Mouse (Mus musculus) adrenal gland, postnatal 36 days (tissue): ENCODE data around the gene Cntn5. TPM values are rescaled to one million over a fixed set of nuclear protein-coding genes. Genes with fewer than 3 reads are reported as not detected.

Experiments used
- DNase-seq, 2 experiments: peaks; one replicate each; pipeline ENCODE4 v3.0.0; 2021; ENCODE audit warnings: mixed read lengths in 1 of 2
- total RNA-seq, 2 experiments: library from RNA; stranded (reverse); gene quantifications; 2 replicates each; pipeline ENCODE4 v1.2.3; 2021

Gene Cntn5
- total RNA-seq, 2 experiments from 2014 or later, result not detected

DNA sequence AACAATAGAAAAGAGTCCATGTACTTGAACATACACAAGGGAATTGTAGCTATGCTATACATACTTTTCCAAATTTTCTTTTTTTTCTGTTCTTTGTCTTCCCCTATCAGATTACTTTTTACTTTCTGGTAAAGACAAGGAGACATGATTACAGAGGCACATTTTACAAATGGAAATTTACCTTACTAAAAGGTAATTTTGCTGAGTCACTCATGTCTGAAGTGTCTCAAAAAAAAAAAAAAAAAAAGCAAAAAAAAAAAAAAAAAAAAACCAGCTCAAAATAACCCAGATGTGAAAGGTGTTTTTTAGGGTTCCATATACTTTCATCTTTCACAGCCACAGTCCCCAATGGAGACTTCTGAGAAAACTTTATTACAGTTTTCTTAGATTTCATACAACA lies 492.5 kb downstream of the Cntn5 start:
- no peak for DNase-seq

DNA sequence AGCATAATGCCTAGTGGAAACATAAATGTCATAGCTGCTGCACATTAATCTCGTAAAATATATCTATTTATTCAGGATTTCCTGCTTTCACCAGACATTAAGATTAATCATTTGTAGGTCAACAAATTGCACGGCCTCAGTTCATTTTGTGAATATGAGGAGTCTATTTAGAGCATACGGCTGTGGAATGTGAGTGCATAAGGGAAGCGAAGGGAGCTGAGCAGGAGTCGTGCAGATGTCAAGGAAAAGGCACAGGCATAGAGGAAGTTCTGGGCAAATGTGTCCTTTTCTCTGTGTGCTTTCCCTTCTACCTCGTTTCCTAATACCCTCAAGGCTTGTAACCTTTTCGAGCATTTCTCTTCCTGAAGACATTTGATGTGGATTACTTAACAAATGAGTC lies 504.5 kb downstream of the Cntn5 start:
- DNase-seq, result no peak

DNA sequence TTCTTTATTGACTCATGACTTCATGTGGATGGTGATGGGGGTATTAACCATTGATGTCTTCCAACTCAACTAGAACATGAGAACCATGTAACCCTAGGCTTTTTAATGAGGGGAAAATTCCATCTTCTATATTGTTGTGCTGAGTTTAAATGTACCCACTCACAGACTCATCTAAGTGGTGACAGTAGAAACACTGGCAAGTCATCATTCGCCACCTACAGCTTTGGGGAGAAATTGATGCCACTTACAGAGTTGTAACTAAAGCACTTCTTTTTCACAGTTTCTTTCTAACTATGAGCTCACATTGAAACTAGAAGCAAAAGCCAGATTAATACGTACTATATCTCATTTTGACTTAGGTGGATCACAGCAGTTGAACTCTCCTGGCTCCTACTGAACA lies 514.7 kb downstream of the Cntn5 start:
- DNase-seq, result no peak

GRCm38 (mm10) chr9:10384455-10384854 lies 520.1 kb downstream of the Cntn5 start:
- DNase-seq, result no peak

- no peak for DNase-seq
These were observed 521.4 kb downstream of the Cntn5 start for GRCm38 (mm10) chr9:10383140-10383539.

GRCm38 (mm10) chr9:10381701-10382100 lies 522.9 kb downstream of the Cntn5 start:
- DNase-seq, result no peak

- no peak for DNase-seq
These were observed 528.3 kb downstream of the Cntn5 start for GRCm38 (mm10) chr9:10376261-10376660.

GRCm38 (mm10) chr9:10368971-10369370 lies 535.6 kb downstream of the Cntn5 start:
- DNase-seq, result no peak

GRCm38 (mm10) chr9:10368410-10368809 lies 536.2 kb downstream of the Cntn5 start:
- DNase-seq, result no peak

GRCm38 (mm10) chr9:10366246-10366955 lies 538.2 kb downstream of the Cntn5 start:
- DNase-seq, result no peak

GRCm38 (mm10) chr9:10350909-10351655 lies 553.5 kb downstream of the Cntn5 start:
- DNase-seq, result no peak

DNA sequence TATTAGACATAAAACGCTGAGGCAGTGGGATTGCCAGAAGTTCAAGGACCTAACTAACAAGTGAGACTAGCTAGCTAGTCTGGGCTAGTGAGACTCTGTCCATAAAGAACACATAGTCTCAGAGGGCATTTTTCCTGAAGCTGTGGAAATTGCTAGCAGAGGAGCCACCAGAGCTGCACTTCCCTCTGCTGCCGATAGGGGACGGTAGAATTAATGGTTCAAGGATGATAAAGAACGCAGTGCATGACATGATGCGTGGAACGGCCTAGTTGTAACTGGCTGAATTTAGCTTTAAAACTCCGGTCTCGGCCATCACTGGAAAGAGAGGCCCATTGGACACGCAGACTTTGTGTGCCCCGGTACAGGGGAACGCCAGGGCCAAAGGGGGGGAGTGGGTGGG lies 555.8 kb downstream of the Cntn5 start:
- DNase-seq, result no peak

GRCm38 (mm10) chr9:10348222-10348621 lies 556.4 kb downstream of the Cntn5 start:
- DNase-seq, result no peak

- DNase-seq, result no peak
These were observed 563.8 kb downstream of the Cntn5 start for GRCm38 (mm10) chr9:10340751-10341150.

- no peak for DNase-seq
These were observed 564.9 kb downstream of the Cntn5 start for GRCm38 (mm10) chr9:10339716-10340115.

DNA sequence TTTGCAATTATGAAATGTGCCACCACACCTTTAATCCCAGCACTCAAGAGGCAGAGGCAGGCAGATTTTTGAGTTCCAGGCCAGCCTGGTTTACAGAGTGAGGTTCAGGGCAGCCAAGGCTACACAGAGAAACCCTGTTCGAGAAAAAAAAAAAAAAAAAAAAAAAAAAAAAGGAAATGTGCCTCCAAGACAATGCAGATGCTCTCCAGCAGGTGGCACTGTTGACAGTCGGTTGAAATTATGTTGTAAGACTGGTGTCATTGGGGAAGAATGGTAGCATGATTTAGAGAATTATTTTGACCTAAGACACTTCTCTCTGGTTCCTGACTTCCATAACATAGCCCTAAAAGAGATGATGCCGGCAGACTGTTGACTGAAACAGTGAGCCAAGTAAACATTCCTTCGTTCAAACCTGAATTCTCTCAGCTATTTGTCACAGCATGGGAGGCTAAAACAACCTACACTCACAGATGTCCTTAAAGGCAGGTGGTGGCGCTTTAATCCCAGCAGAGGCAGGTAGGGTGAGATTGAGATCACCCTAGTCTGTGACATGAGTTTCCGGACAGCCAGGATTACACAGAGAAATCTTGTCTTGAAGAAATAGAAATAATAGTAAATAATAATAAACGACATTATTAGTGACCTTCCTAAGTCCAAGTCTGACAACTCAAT lies 579.7 kb downstream of the Cntn5 start:
- peak; percentile 28 to 42 for DNase-seq

GRCm38 (mm10) chr9:10269342-10269741 lies 635.2 kb downstream of the Cntn5 start:
- DNase-seq, result no peak

DNA sequence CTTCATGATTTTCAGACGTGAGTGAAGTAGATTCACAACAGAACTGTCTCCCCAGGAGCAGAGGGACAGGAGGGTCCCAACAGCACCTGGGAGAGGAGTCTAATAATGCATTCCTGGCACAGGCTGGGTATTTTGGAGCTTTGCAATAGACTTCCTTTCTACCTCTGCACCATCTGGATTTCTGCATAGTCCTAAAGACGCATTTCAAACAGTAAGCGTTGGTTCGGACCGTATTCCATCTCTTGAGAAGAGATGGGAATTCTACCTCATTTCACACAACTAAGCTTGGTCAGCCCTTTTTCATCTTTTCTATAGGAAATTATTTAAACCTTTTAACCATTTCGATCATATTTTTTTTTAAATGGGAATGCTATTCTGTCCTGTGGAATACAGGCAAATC lies 635.7 kb downstream of the Cntn5 start:
- DNase-seq, result no peak

DNA sequence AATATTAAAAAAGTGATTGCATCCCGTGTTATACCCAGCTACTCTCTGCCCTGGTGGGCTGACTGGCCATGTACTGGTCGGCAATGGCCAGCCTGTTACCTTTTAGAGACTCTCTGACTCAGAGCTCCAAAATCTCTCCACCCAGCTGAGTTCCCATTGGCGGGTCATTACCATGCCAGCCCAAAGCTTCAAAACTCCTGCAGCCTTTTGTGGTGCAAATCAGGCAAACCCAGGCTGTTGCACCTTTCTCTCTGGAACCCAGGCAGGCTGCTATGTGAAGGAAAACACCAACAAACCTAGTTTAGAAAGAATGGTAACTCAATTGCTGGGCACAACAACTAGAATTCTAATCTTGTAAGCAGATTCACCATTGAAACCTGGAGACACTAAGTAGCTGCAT lies 639.0 kb downstream of the Cntn5 start:
- DNase-seq, result no peak

DNA sequence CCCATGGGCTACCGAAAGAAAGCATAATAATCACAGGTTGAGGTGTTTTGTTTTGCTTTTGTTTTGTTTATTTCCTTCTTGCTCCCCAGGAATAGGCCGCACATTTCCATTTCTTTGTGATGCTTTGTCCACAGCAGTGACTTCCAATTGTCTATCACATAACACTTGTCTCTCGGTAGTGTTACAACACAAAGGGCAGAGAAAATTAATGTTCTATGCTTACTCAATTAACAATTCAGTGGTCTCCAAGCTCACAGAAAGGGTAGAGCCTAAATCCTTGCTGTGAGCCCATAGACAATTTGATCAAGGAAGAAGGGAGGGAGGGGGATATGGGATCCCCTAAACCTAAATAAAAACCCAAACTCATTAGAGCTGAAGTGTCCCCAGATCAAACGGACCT lies 671.2 kb downstream of the Cntn5 start:
- DNase-seq, result no peak

DNA sequence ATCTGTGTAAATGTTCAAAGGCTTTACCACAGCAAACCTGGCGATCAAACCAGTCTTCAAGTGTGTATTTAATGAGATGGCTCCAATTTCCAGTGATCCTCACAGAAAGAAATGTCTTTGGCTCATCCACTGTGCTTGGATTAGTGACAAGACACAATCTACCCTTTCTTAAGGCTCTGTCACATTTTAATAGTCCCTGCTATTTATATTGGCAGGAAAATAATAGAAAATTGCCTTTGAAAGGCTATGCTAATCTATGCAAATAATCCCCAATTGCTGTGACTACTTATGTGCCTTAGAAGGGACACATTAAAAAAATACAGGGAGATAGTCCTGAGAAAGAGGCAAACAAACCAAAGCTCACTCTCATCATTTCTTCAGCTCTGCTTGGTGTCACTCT lies 672.5 kb downstream of the Cntn5 start:
- DNase-seq, result no peak

DNA sequence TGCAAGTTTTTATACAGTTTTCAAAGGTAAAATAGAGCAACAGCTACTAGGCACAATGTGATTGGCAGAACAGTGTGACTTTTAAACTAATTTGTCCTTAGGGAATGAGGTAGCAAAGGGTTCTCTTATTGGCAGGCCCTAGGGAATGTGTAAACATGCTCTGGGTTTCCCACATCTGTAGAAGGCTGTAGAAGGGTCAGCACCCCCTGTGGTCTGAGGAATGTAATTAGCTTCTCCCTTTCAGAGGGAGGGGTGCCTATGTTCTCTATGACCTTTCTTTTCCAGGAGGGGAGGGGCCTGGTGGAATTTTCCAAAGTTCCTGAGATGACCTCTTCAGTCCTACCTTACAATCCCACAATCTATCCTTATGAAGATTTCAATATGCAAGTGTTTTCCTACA lies 673.6 kb downstream of the Cntn5 start:
- no peak for DNase-seq

- DNase-seq, result no peak
These were observed 674.9 kb downstream of the Cntn5 start for GRCm38 (mm10) chr9:10229716-10230115.
